Mouse (Mus musculus) forebrain, embryonic 16.5 days (tissue): ENCODE results near the gene Ino80e. TPM values are rescaled to one million over a fixed set of nuclear protein-coding genes. Genes with fewer than 3 reads are reported as not detected.

Experiments used
- ATAC-seq: fragments of 200-750 bp; cut with Nextera tagmentation; 2 replicates; pipeline ENCODE4 v1.8.0; 2017; ENCODE audit warnings: mild to moderate bottlenecking, moderate library complexity
- H3K27ac ChIP-seq: fragments of 300-500 bp; sonication (generic); 2 replicates; pipeline ENCODE4 v1.5.1; 2014; ENCODE audit warnings: low read length, control low read depth
- H3K27me3 ChIP-seq: fragments of 300-500 bp; sonication (generic); replicated peaks from 2 replicates; pipeline ENCODE4 v1.6.1; 2014; ENCODE audit warnings: low read length; ENCODE audit not compliant: control insufficient read depth, insufficient read depth
- H3K36me3 ChIP-seq: fragments of 300-500 bp; sonication (generic); 2 replicates; pipeline ENCODE4 v1.6.1; 2014; ENCODE audit not compliant: control insufficient read depth, insufficient read depth
- H3K4me1 ChIP-seq: fragments of 300-500 bp; sonication (generic); replicated peaks from 2 replicates; pipeline ENCODE4 v1.6.1; 2014; ENCODE audit warnings: low read length; ENCODE audit not compliant: control insufficient read depth, insufficient read depth
- H3K4me2 ChIP-seq: fragments of 300-500 bp; sonication (generic); 2 replicates; pipeline ENCODE4 v1.6.1; 2014; ENCODE audit warnings: mild to moderate bottlenecking, low read length, control low read depth
- H3K4me3 ChIP-seq: fragments of 300-500 bp; sonication (generic); replicated peaks from 2 replicates; pipeline ENCODE4 v1.5.1; 2014; ENCODE audit warnings: mild to moderate bottlenecking, low read length, control low read depth
- H3K9ac ChIP-seq: fragments of 300-500 bp; sonication (generic); replicated peaks from 2 replicates; pipeline ENCODE4 v1.6.1; 2014; ENCODE audit warnings: low read depth, low read length, control low read depth
- H3K9me3 ChIP-seq: fragments of 300-500 bp; sonication (generic); 2 replicates; pipeline ENCODE4 v1.6.1; 2016; ENCODE audit warnings: low read length; ENCODE audit not compliant: control insufficient read depth
- WGBS: fragments of 180-500 bp; shearing (Covaris S2); extraction: QIAGEN DNeasy Blood & Tissue Kit; methylation state at CpG from one replicate; pipeline ENCODE4 v1.1.7; 2014; 5-methylcytosine and 5-hydroxymethylcytosine counted together
- polyA plus RNA-seq: library from polyadenylated mRNA; unstranded; fragments of >200 nt; fragmentation: Nextera tagmentation; extraction: Ambion mirVana; gene quantifications from 2 replicates; pipeline ENCODE4 v1.2.1, GENCODE M21; 2015

The Ino80e gene
- polyA plus RNA-seq, 1 experiment from 2014 or later = 97.9 TPM

- Histone ChIP-seq H3K36me3 (no peaks in the 10 kb centered on the region), H3K4me1 (peaks cover 17% of the 10 kb centered on the region), H3K27ac (peak overlapping the region; percentile 74), H3K9ac (peak overlapping the region; percentile 76), H3K4me2 (peak overlapping the region; percentile 87), H3K9me3 (no peaks in the 10 kb centered on the region), H3K27me3 (no peaks in the 10 kb centered on the region), H3K4me3 (peak overlapping the region; percentile 66)
- ATAC-seq = peak; percentile 98
- WGBS = under 1% methylated on average over 43 of the region's 43 CpGs
Observed at GRCm38 (mm10) chr7:126808703-126809455, 53.3 kb downstream of the Ino80e start.

GRCm38 (mm10) chr7:126807405-126807804 lies 54.8 kb downstream of the Ino80e start:
- Histone ChIP-seq H3K4me3 (no peak overlapping the region), H3K27me3 (no peaks in the 10 kb centered on the region), H3K4me1 (peaks cover 17% of the 10 kb centered on the region), H3K9me3 (no peaks in the 10 kb centered on the region), H3K27ac (no peak overlapping the region), H3K36me3 (no peaks in the 10 kb centered on the region), H3K9ac (no peak overlapping the region), H3K4me2 (no peak overlapping the region)
- WGBS = 63% methylated on average over 4 of the region's 4 CpGs
- no peak for ATAC-seq

- no peak overlapping the region for H3K27ac ChIP-seq
- H3K9me3 ChIP-seq = no peaks in the 10 kb centered on the region
- no peak overlapping the region for H3K4me2 ChIP-seq
- WGBS = 69% methylated on average over 6 of the region's 6 CpGs
- no peaks in the 10 kb centered on the region for H3K27me3 ChIP-seq
- no peak for ATAC-seq
- H3K36me3 ChIP-seq = no peaks in the 10 kb centered on the region
- H3K4me1 ChIP-seq = peaks cover 17% of the 10 kb centered on the region
- no peak overlapping the region for H3K4me3 ChIP-seq
- no peak overlapping the region for H3K9ac ChIP-seq
Observed at GRCm38 (mm10) chr7:126806956-126807355, 55.2 kb downstream of the Ino80e start.

GRCm38 (mm10) chr7:126803751-126804150 lies 58.4 kb downstream of the Ino80e start:
- Histone ChIP-seq H3K4me1 (peaks cover 18% of the 10 kb centered on the region), H3K27ac (no peak overlapping the region), H3K9me3 (no peaks in the 10 kb centered on the region), H3K4me3 (no peak overlapping the region), H3K36me3 (no peaks in the 10 kb centered on the region), H3K27me3 (no peaks in the 10 kb centered on the region), H3K9ac (no peak overlapping the region), H3K4me2 (no peak overlapping the region)
- no peak for ATAC-seq

GRCm38 (mm10) chr7:126803181-126803580 lies 59.0 kb downstream of the Ino80e start:
- H3K27ac ChIP-seq = no peak overlapping the region
- H3K4me2 ChIP-seq = no peak overlapping the region
- no peaks in the 10 kb centered on the region for H3K27me3 ChIP-seq
- no peak for ATAC-seq
- H3K4me1 ChIP-seq = peaks cover 15% of the 10 kb centered on the region
- no peaks in the 10 kb centered on the region for H3K9me3 ChIP-seq
- H3K9ac ChIP-seq = no peak overlapping the region
- H3K4me3 ChIP-seq = no peak overlapping the region
- no peaks in the 10 kb centered on the region for H3K36me3 ChIP-seq
- WGBS = 92% methylated on average over 6 of the region's 6 CpGs

- H3K4me2 ChIP-seq = no peak overlapping the region
- H3K27ac ChIP-seq = no peak overlapping the region
- no peak overlapping the region for H3K9ac ChIP-seq
- no peaks in the 10 kb centered on the region for H3K27me3 ChIP-seq
- no peaks in the 10 kb centered on the region for H3K36me3 ChIP-seq
- H3K4me1 ChIP-seq = peaks cover 16% of the 10 kb centered on the region
- no peak for ATAC-seq
- H3K9me3 ChIP-seq = no peaks in the 10 kb centered on the region
- 94% methylated on average over 11 of the region's 11 CpGs for WGBS
- no peak overlapping the region for H3K4me3 ChIP-seq
Observed at GRCm38 (mm10) chr7:126802134-126802889, 59.9 kb downstream of the Ino80e start.

GRCm38 (mm10) chr7:126801057-126801422 lies 61.1 kb downstream of the Ino80e start:
- Histone ChIP-seq H3K27me3 (no peaks in the 10 kb centered on the region), H3K4me2 (no peak overlapping the region), H3K9me3 (no peaks in the 10 kb centered on the region), H3K4me3 (no peak overlapping the region), H3K36me3 (peaks cover 3% of the 10 kb centered on the region; the same call in 1 of the 2 replicates), H3K9ac (no peak overlapping the region), H3K27ac (no peak overlapping the region), H3K4me1 (peaks cover 22% of the 10 kb centered on the region)
- ATAC-seq = no peak
- 97% methylated on average over 16 of the region's 16 CpGs for WGBS

Other genes with a start within 250 kb of the Ino80e start
- gene Nupr1, start 231.5 kb downstream of the Ino80e start, polyA plus RNA-seq = 5.2 and 5.7 TPM in 2 replicates
- gene Sgf29, start 213.1 kb downstream of the Ino80e start, polyA plus RNA-seq = 55.8 and 57.5 TPM in 2 replicates
- gene Sult1a1, start 185.9 kb downstream of the Ino80e start, polyA plus RNA-seq = 4.3 and 5.9 TPM in 2 replicates
- 124 and 132 TPM in 2 replicates for gene Bola2, start 167.0 kb downstream of the Ino80e start, polyA plus RNA-seq
- 14.4 and 20.3 TPM in 2 replicates for gene Slx1b, start 166.6 kb downstream of the Ino80e start, polyA plus RNA-seq
- gene Coro1a, start 154.6 kb downstream of the Ino80e start, polyA plus RNA-seq = 109 and 119 TPM in 2 replicates
- gene Mapk3, start 102.8 kb downstream of the Ino80e start, polyA plus RNA-seq = 98.2 and 100.0 TPM in 2 replicates
- 1.3 and 2.6 TPM in 2 replicates for gene Gdpd3, start 96.0 kb downstream of the Ino80e start, polyA plus RNA-seq
- 199 and 202 TPM in 2 replicates for gene Ypel3, start 85.4 kb downstream of the Ino80e start, polyA plus RNA-seq
- 0.73 and 0.86 TPM in 2 replicates for gene Tbx6, start 80.9 kb downstream of the Ino80e start, polyA plus RNA-seq
- 196 and 202 TPM in 2 replicates for gene Ppp4c, start 69.9 kb downstream of the Ino80e start, polyA plus RNA-seq
- 32.8 and 40.4 TPM in 2 replicates for gene Fam57b, start 64.7 kb downstream of the Ino80e start, polyA plus RNA-seq
- gene 4930451I11Rik, start 30.7 kb downstream of the Ino80e start, polyA plus RNA-seq = not detected in 2 replicates
- 10.8 and 14.3 TPM in 2 replicates for gene Doc2a, start 15.0 kb downstream of the Ino80e start, polyA plus RNA-seq
- gene Hirip3, start 405 bp downstream of the Ino80e start, polyA plus RNA-seq = 25.6 and 28.1 TPM in 2 replicates
- 55.3 and 65.6 TPM in 2 replicates for gene Taok2, start 22.3 kb upstream of the Ino80e start, polyA plus RNA-seq
- 33.3 and 37.3 TPM in 2 replicates for gene Tmem219, start 60.5 kb upstream of the Ino80e start, polyA plus RNA-seq
- gene Kctd13, start 66.5 kb upstream of the Ino80e start, polyA plus RNA-seq = 131 and 132 TPM in 2 replicates
- gene Asphd1, start 87.2 kb upstream of the Ino80e start, polyA plus RNA-seq = 4.8 and 8.5 TPM in 2 replicates
- gene Sez6l2, start 88.2 kb upstream of the Ino80e start, polyA plus RNA-seq = 26.1 and 30.6 TPM in 2 replicates
- 115 and 122 TPM in 2 replicates for gene Cdipt, start 113.5 kb upstream of the Ino80e start, polyA plus RNA-seq
- 0.45 and 1.2 TPM in 2 replicates for gene Cdiptos, start 113.7 kb upstream of the Ino80e start, polyA plus RNA-seq
- gene Mvp, start 152.2 kb upstream of the Ino80e start, polyA plus RNA-seq = 3.0 and 3.7 TPM in 2 replicates
- not detected in 2 replicates for gene Pagr1b, start 154.1 kb upstream of the Ino80e start, polyA plus RNA-seq
- 22.9 and 39.8 TPM in 2 replicates for gene Pagr1a, start 155.0 kb upstream of the Ino80e start, polyA plus RNA-seq
- 54.8 and 74.1 TPM in 2 replicates for gene Gm42742, start 158.7 kb upstream of the Ino80e start, polyA plus RNA-seq
- 21.1 and 29.9 TPM in 2 replicates for gene Prrt2, start 158.8 kb upstream of the Ino80e start, polyA plus RNA-seq
- gene Maz, start 164.7 kb upstream of the Ino80e start, polyA plus RNA-seq = 57.9 and 58.8 TPM in 2 replicates
- 52.9 and 61.2 TPM in 2 replicates for gene Kif22, start 180.1 kb upstream of the Ino80e start, polyA plus RNA-seq
- gene Zg16, start 225.0 kb upstream of the Ino80e start, polyA plus RNA-seq = not detected in 2 replicates
- gene AI467606, start 229.0 kb upstream of the Ino80e start, polyA plus RNA-seq = 1.5 and 1.9 TPM in 2 replicates